Mouse (Mus musculus) megakaryocyte-erythroid progenitor cell, adult 5 weeks (primary cell): ENCODE data around the gene Usp36. TPM values are rescaled to one million over a fixed set of nuclear protein-coding genes. Genes with fewer than 3 reads are reported as not detected.

Experiments used
- polyA plus RNA-seq: library from polyadenylated mRNA; stranded (reverse); fragments of >175 nt; gene quantifications from 2 replicates; pipeline ENCODE4 v1.2.3, GENCODE M21; 2012

Usp36 gene
- 51.2 and 69.6 TPM in 2 replicates for polyA plus RNA-seq

GRCm38 (mm10) chr11:118289999-118290889 lies at the start of gene Usp36:
Gene Usp36 (minus strand): TSS chr11:118290244.

DNA sequence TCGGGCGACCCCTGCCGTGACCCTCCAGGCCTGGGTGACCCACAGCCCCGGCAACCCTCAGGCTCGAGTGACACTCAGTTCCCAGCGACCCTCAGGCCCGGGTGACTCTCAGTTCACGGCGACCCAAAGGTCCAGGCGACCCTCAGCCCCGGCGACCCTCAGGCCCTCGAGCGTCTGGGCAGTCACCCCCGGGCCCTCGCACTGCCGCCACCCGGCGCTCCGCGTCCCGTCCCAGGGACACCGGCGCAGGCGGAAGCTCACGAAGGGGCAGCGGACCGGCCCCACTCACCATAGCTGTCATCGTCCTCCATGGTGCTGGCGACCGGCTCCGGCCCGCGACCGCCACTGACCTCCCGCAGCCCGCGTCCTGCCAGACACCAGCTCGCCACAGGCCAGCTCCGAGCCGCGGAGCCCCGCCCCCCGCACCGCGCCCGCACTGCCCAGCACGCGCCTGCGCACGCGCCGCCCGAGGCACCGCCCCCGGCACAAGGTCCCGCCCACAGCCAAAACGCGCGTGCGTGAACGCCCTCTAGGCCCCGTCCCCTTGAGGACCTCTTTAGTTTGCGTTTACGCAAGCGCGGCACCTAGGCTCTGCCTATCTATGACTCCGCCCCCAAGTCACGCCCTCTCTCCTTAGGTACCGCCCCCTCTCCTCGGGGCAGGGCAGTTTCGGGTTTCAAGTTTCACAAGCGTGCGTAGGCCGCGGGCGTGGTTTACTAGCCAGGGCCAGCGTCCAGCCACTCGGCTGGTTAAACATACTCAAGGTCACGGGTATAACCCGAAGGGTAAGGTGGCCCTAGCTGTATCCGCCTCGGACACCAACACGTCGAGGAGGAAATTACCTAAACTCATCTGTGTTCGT lies 41.7 kb downstream of the Usp36 start, which contains the start of gene Cyth1:
Cyth1 (minus strand) TSS at position 443 of the 862 bp plus-strand sequence.

Other genes starting within 250 kb of the Usp36 start
- 0.09 and 0.22 TPM in 2 replicates for gene Dnah17, start 159.6 kb downstream of the Usp36 start, polyA plus RNA-seq
- 19.1 and 19.7 TPM in 2 replicates for gene Cyth1, start 41.7 kb downstream of the Usp36 start, polyA plus RNA-seq
- gene Cep295nl, start 52.3 kb upstream of the Usp36 start, polyA plus RNA-seq, result 0.10 and 0.26 TPM in 2 replicates
- 3.4 and 4.6 TPM in 2 replicates for gene Timp2, start 65.5 kb upstream of the Usp36 start, polyA plus RNA-seq
- gene Lgals3bp, start 111.8 kb upstream of the Usp36 start, polyA plus RNA-seq, result 112 TPM in 2 replicates
- 57.4 and 63.3 TPM in 2 replicates for gene Cant1, start 128.8 kb upstream of the Usp36 start, polyA plus RNA-seq
- gene C1qtnf1, start 138.0 kb upstream of the Usp36 start, polyA plus RNA-seq, result not detected in 2 replicates
- gene Engase, start 186.6 kb upstream of the Usp36 start, polyA plus RNA-seq, result 14.5 and 21.7 TPM in 2 replicates